Mouse (Mus musculus): ENCODE data around the gene Cdkn2aipnl. TPM values are rescaled to one million over a fixed set of nuclear protein-coding genes. Genes with fewer than 3 reads are reported as not detected.

Gene Cdkn2aipnl
- total RNA-seq (2015) = 66.6 and 70.7 TPM in 2 replicates
- 40.5 and 41.5 TPM in 2 replicates for total RNA-seq (2017)

DNA sequence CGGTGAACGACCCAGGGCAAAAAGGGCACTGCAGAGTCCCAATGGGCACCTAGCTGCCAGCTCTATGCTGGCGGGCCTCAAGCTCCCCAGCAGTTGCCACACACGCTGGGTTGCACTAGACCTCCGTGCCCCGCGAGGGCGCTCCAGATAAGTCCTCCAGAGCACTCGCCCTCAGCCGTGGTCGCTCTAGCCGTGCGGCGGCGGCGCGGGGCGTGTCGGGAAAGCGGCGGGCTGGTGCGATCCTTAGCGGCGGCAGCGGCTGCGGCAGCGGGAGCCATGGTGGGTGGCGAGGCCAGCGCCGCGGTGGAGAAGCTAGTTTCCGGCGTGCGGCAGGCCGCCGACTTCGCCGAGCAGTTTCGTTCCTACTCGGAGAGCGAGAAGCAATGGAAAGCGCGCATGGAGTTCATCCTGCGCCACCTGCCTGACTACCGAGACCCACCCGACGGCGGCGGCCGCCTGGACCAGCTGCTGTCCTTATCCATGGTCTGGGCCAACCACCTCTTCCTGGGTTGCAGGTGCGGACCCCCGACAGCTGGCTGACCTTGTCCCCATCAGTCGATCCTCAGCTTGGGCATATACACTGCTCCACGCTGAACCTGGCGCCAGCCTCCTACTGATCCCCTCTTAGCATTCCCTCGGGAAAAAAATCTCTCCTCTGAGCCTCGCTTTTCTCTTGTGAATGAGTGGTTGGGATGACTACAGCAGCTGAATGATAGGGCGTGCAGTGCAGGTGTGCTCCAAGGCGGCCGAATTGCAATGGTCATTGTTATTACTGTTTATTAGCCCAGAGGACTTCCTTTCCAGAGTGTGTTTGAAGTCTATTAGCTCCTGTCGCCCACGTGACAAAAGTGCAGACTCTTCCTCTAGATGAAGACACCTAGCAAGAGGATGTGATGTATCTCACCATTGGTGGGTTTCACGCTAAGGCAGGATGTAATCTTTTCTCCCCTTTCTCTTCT lies at the start of gene Cdkn2aipnl:
Gene Cdkn2aipnl (plus strand): TSS at position 219 of the 959 bp plus-strand sequence.
- ATAC-seq (ENCODE audit: poor library complexity, severe bottlenecking) = peak; percentile 99

DNA sequence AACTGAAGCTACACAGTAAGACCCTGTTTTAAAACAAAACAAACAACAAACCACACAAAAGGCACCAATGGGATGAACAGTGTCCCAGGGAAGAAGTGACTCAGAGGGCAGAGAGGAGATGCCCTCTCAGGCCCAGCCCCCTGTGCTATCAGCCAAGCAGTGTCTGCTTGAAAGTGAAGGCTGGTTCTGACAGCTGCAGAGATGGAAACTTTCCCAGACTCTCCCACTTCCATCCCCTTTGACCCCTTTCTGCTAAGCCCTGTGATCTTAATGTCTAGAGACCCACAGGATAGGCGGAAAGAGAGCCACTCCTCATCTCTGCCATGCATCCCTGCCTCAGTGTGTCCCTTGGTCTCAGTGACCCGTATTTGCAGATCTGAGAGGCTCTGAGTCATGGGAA lies 49.5 kb upstream of the Cdkn2aipnl start:
- ATAC-seq (ENCODE audit: poor library complexity, severe bottlenecking) = no peak

DNA sequence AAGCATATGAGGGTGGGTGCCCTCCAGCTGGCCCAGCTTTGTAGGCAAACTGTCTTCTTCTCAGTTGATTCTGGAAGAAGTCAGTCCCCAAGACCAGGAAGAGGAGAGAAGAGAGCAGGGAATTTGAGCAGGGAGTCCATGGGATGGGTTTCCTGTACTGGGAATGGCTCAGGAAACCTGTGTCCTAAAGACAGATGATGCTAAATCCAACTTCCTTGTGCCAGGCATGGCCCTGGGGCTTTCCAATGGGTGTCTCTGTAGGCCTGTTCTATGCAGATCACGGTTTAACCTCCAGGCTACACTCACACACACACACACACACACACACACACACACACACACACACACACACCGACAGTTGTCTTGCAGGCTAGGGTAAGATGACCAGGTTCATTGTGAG lies 48.9 kb upstream of the Cdkn2aipnl start:
- no peak for ATAC-seq (ENCODE audit: poor library complexity, severe bottlenecking)

DNA sequence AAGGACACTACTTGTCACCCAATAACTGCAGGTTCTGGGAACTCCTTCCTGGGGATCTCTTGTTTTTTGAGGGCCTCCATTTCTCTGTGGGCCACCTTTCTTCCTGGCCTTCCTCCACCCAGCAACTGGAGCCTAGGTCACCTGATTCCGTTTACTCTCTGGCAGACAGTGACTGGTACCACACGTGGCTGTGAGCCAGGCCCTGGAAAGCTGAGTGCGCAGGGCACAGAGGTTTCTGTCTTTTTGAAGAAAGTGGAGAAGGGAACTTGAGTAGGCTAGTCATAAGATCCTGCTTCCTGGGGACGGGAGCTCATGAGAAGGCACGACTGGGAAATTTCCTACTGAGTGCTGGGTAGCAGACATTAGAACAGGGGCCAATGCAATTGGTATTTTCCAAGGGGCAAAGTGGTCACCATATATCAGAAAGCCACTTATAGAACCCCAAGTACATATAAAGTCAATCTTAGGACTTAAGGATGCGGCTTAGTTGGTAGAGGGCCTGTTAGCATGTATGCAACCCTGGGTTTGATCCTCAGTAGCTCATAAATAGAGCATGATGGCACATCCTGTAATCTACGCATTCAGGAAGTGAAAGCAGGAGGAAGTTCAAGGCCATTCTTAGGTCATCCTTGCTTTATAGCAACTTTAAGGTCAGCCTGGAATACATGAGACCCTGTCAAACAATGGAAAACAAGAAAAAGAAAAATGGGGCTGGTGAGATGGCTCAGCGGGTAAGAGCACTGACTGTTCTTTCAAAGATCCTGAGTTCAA lies 45.9 kb upstream of the Cdkn2aipnl start:
- peak; percentile 75 for ATAC-seq (ENCODE audit: poor library complexity, severe bottlenecking)

DNA sequence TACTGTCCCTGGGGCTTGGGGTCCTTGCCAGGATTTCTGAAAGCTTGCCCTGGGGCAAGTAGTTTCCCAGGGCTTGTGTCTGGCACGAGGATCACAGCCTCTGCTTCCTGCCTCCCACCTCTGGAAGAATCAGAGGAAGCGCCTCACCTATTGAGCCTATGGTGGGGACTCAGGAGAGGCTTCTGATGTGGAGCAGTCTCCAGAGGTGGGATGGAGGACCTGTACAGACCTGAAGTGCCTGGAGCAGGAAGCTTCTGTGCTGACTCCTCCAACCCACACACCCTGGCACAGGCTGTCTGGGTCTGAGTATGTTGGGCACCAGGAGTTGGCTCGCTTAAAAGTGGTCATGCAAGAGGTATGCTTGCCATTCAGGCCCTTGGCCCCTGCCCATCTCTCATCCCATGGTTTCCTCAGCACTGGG lies 45.0 kb upstream of the Cdkn2aipnl start:
- no peak for ATAC-seq (ENCODE audit: poor library complexity, severe bottlenecking)

DNA sequence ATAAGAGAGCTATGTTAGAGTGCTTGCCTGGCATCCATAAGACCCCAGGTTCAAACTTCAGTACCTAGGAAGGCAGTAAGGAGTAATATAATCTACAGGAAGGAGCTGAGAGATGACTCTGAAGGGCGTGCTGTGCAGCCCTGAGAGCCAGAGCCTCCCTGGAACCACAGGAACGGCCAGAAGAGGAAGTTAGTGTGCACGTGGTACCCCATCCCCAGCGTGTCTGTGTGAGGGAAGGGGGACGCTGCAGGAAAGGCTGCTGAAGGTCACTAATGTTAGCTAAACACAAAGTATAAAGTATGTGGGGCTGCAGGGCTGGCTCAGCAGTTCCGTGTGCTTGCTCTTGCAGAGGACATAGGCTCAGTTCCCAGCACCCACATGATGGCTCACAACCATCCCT lies 41.9 kb upstream of the Cdkn2aipnl start:
- ATAC-seq (ENCODE audit: poor library complexity, severe bottlenecking) = peak; percentile 92

DNA sequence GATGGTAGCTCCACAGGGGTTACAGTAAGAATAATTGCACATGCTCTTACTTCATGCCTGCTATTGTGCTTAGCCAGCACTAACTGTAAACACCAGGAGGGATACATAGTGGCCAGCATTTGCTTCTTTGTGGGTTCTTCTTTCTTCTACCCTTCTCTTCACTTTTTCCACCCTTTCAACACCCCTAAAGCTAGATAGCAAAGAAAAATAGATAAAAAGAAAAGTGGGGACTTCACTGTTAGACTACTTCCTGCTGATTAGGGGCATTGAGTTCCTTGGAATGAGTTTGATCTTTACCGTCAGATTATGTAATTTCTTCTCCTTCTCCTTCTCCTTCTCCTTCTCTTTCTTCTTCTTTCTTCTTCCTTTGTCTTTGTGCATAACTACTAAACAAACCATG lies 41.1 kb upstream of the Cdkn2aipnl start:
- no peak for ATAC-seq (ENCODE audit: poor library complexity, severe bottlenecking)

DNA sequence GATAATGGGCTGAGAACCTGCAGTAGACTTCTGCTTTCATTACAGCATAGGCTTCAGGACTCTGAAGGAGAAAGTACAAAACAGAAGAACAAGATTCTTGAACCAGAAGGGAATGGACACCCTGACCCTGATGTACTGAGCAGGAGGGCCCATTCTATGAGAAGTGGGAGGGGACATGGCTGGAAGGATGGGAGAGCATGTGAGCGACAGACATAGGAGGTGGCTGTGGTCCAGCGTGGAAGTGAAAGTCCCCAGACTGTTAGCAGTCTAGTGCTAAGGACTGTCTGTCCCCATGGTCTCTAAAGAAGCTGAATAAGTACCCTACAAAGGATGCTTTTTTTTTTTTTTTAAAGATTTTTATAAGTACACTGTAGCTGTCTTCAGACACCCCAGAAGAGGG lies 40.4 kb upstream of the Cdkn2aipnl start:
- ATAC-seq (ENCODE audit: poor library complexity, severe bottlenecking) = no peak

DNA sequence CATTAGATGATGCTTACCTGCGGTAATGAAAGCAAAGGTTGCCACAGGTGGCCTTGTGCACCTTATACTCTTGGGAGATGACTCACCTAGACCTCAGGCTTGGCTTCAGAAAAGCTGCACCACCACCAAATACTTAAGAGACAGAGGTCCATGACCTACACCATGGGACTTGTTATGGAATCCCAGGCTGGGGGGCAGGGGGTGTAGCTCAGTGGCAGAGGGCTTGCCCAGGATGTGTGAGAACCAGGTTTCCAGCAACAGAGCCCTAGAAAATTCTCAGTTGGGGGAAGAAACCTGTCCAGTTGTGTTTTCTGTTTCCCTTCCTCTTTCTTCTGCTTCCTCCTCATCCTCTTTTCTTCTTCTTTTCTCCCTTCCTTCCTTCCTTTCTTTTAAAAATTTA lies 36.3 kb upstream of the Cdkn2aipnl start:
- peak; percentile 22 for ATAC-seq (ENCODE audit: poor library complexity, severe bottlenecking)

DNA sequence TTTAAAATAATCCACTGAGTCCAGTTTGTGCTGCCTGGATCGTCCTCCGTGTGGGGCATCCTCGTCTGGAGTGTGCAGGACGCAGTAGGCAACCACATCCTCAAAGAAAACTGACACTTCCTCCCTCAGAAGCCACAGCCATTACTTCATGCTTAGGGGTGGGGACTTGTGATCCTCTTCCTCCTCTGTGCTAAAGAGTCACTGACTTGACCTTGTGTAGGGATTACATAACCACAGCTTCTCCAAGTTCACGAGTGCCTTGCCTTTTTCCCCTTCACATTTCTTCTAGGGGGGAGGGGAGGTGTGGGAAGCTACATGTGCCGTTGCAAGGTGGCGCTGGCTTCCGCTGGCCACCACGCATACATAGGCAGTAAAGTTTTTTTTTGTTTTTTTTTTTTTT lies 35.7 kb upstream of the Cdkn2aipnl start:
- peak; percentile 97 for ATAC-seq (ENCODE audit: poor library complexity, severe bottlenecking)

DNA sequence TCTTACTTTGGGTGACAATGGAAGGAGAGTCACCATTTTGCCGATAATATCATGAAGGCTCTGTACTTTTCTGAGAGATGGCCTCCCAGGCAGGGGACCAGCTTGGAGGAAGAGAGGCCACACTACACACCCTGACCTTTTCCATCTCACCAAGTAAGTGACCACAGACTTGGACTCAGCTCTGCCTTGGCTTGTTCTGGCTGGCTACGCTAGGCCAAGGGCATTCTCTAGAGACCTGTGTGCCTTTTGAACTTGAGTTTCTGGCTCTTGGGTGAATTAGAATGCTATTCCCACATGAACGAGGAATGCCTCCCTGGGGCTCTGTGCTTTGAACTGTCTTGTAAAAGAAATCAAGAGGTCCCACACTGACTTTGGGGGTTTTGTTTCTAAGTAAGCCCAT lies 33.2 kb upstream of the Cdkn2aipnl start:
- no peak for ATAC-seq (ENCODE audit: poor library complexity, severe bottlenecking)

DNA sequence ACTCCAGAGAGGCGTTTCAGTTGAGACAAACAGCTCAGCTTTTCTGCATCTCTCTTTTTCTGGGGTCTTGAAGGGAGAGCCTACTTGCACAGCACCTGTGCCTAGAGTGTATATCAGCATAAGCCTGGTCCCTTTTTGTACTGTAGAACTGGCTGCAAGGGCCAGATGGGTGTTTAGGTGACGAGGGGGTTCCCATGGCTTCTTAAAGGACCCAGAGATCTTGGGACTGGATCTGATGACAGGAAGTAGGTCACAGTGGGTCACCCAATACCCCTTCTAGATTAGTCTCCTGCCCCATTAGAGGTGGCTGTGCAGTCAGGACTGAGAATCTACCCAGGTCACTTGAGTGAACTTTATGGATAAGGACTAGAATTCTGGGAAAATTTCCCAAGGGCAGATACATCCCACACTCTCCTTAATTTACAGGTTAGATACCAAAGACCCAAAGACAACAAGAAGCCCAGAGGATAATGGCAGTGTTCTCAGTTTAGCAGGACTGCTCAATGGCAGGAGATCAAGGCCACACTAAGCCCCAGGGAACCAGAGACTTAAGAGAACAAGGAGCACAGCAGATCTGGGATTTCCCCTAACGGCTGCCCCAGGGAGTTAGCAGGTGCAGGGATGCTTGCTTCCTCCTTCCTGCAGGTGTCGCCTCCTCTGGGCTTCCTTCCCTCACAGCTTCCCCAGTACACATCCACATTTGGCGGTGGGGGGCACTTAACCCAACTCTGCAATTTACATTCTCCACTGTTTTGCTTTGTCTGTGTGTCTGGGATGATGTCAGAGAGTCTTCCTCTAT lies 31.6 kb upstream of the Cdkn2aipnl start:
- no peak for ATAC-seq (ENCODE audit: poor library complexity, severe bottlenecking)

DNA sequence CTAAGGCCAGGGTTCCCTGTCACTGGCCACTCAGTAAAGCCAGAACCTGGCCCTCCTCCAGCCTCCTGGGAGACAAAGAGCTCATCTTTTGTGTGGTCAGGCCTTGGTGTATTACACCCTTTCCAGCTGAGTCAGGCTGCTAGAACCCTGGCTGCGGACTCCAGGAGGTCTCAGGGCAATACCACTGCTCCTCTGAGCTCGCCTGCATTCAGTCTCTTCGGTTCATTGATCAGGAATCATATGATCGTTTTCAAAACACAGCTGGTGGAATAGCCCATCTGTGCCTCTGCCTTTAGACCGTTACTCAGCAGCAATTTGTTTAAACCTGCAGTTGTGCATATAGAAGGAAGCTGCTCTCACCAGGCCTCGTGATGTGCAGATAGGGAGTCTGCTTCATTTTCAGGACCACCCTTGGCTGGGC lies 30.1 kb upstream of the Cdkn2aipnl start:
- no peak for ATAC-seq (ENCODE audit: poor library complexity, severe bottlenecking)

DNA sequence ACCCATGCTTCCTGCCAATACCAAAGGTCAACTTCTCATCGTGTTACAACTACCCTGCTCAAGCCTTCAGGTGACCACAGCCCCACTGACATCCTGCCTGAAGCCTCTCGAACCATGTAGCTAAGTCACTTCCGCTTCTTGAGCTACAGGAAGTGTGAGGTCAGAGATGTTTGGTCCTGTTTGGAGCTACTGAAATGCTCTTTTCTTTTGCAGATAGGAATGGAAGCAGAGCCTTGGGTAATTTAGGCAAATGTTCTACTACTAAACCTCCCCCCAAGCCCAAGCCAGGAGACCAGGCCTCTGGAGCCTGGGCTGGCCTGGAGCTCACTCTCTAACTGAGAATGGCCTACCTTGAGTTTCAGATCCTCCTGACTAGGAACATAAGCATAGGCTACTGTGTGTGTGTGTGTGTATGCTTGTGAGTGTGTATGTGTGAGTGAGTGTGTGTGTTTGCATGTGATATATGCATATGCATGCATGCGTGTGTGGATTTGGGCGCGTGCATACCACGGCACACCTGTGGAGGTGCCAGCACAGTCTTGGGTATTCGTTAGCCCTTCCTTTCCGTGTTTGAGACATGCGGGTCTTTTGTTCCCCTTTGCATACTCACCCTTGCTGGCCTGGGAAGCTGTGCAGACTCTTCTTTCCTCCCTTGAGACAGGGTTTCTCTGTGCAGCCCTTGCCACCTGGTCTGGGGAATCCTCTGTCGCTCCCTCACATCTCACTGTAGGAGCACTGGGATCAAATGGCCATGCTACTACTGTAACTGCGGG lies 28.5 kb upstream of the Cdkn2aipnl start:
- ATAC-seq (ENCODE audit: poor library complexity, severe bottlenecking) = peak; percentile 96

DNA sequence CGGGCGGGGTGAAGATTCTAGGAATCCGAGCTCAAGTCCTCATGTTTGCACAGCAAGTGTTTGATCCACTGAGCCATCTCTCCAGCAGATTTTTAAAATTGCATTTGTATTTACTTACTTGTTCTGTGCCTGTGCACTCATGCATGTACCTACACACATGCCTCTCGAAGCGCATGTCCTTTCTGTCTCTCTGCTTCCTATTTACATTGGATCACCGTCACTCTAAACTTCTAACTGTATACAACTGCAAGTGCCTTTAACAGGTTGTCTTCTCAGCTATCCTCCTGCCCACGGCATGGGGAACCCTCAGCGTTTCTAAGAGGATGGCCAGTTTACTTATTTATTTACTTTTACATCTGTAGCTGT lies 27.9 kb upstream of the Cdkn2aipnl start:
- no peak for ATAC-seq (ENCODE audit: poor library complexity, severe bottlenecking)

DNA sequence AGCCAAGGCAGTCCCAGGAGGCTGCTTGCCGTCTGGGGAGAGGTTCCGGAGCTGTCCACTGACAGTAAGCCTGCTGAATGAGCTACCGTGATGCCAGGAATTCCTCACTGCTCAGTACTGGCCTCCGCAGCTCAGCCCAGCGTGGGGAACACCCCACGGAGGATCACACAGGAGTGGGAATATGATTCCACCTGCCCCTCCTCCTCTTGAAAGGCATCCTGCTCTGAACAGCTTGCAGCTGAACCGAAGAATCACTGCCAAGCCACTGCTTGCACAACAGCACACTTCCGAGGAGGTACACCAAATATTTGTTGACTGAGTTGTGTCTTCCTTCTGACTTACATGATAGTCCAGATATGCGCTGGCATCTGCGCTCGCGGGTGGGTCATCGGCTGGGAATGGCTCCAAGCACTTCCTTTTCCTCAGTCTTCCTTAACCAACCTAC lies 26.9 kb upstream of the Cdkn2aipnl start:
- no peak for ATAC-seq (ENCODE audit: poor library complexity, severe bottlenecking)

DNA sequence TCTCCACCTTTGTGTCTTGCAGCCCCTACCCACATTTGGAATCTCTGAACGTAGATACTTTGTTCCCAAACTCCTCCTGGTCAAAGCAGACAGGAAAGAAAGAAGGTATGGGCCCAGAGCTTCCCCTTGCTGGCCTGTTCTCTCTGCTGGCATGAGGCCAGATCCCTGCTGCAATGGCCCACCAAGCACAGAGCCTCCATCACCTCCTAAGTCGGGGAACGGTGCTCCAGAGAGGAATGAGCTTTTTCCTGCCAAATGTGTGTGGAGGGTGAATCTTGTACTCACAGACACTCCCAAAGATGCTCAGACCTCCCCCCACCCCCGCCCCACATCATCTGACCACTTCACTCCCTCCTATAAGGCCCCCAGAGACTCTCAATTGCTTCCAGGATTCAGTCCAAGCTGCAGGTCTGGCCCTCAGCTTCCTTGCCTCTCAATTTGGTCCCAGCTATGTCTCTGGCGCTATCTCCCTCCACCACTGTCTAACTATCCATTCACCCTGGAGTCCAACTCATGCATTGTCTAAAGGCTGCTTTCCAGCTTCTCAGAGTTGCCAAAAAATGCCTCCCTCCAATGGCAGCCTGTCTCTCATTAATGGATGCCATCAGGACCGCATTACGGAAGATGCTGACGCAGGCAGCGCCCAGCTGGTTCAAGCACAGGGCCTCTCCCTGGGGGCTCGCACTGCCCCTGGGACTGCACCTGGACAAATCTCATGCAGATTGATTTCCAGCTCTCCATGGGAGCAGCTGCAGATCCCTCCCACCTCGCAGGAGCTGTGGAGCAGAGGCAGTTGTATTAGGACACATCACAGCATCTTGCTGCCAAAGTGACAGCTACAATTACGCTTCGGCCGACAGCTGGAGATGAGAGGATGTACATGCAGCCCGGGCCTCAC lies 24.6 kb upstream of the Cdkn2aipnl start:
- ATAC-seq (ENCODE audit: poor library complexity, severe bottlenecking) = no peak

DNA sequence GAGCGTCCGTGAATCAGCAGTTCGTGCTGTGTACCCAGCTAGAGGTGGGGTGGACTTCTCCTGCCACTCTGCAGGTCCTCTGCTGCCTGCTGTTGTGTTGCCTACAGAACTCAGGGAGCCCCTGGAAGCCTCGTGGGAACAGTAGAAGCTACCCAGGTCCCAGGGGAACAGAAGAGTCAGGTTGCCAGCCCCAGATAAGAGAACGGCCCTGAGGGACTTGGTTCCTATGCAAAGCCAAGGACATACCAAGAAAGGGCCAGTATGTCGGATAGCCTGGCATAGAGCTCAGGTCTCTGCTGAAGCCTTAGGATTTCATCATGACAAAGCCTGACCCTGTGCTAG lies 24.0 kb upstream of the Cdkn2aipnl start:
- ATAC-seq (ENCODE audit: poor library complexity, severe bottlenecking) = no peak

DNA sequence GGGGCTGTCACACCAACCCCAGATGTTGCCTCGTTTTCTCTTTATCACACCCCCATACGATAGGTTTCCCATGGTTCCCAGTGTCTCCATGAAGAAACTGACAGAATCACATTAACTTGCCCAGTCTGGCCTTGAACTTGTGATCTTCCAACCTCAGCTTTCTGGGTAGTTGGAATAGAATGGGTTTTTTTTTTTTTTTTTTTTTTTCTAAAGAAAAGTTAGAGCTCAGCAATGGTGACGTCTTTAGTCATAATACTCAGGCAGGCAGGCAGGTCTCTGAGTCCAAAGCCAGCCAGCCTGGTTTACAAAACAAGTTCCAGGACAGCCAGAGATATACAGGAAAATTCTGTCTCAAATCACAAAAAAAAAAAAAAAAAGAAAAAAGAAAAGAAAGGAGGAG lies 23.2 kb upstream of the Cdkn2aipnl start:
- ATAC-seq (ENCODE audit: poor library complexity, severe bottlenecking) = no peak
